19 mouse cellular contexts compared by ENCODE assay signal in genomic region chr15:31148251-31149145, GRCm38 (mm10).
DNase-seq lines count a peak whose midpoint lies in the region; ATAC-seq and TF ChIP-seq lines count a peak whose summit lies in the region.
"Had no signal": no experiment of that assay in that cellular context is flagged by ENCODE, and none has a peak within 500 bp of the region (broad histone marks: within the 10 kb centered on the region; RNA-seq: fewer than 3 reads in every experiment).

No protein-coding gene starts in this region.

- H3K27ac ChIP-seq in cerebellum, adult 2 months (ENCODE audit: insufficient read depth, low read length): no peak overlapping the region
- H3K27ac ChIP-seq: embryonic facial prominence, embryonic 10.5 days; gastrocnemius, adult 2 months; heart, embryonic 10.5 days; hindbrain, embryonic 15.5 days; intestine, embryonic 15.5 days; limb, embryonic 13.5 days; liver, embryonic 14.5 days; midbrain, embryonic 13.5 days had no signal

- H3K4me1 ChIP-seq in cerebellum, adult 2 months (ENCODE audit: control insufficient read depth, insufficient read depth, low read length): peaks cover 14% of the 10 kb centered on the region
- H3K4me1 ChIP-seq: embryonic facial prominence, embryonic 10.5 days; heart, embryonic 10.5 days; intestine, embryonic 15.5 days; limb, embryonic 13.5 days; megakaryocyte, embryonic 14.5 days had no signal

- 77% methylated on average over 10 of the region's 10 CpGs for WGBS in cerebellum, adult 2 months

- DNase-seq in heart, adult 11 months: peak; percentile 58
- no peak for DNase-seq in heart, postnatal 25 days (ENCODE audit: low spot score)
- peak; percentile 57 to 76 for DNase-seq in cerebellum, adult 2 months
- peak; percentile 67 to 76 for DNase-seq in cerebellum, postnatal 25 days
- DNase-seq in kidney, postnatal 14 days: no peak
- no peak for DNase-seq in gastrocnemius, postnatal 25 days
- DNase-seq: adrenal gland, postnatal 25 days; gastrocnemius, adult 2 months; kidney, postnatal 36 days; lung, embryonic 14.5 days had no signal

- no peak overlapping the region for H3K4me3 ChIP-seq in cerebellum, adult 2 months (replicated peaks; ENCODE audit: insufficient read depth, low read depth, low read length)
- H3K4me3 ChIP-seq: embryonic facial prominence, embryonic 10.5 days; gastrocnemius, adult 2 months; heart, embryonic 10.5 days; hindbrain, embryonic 15.5 days; intestine, embryonic 15.5 days; limb, embryonic 13.5 days; megakaryocyte, embryonic 14.5 days; midbrain, embryonic 13.5 days had no signal

- no peak for ATAC-seq in frontal cortex, adult (ENCODE audit: low TSS enrichment)
- ATAC-seq: intestine, embryonic 15.5 days; midbrain, embryonic 13.5 days had no signal

- no peak for TF ChIP-seq POLR2A in cerebellum, adult 2 months (IDR thresholded peaks at IDR 0.05; ENCODE audit: borderline replicate concordance, insufficient read depth, low read length)

- intact Hi-C loops in heart, postnatal 25 days (cut with DNase I): no loop called here

- no peaks in the 10 kb centered on the region for H3K27me3 ChIP-seq in cerebellum, adult 2 months (ENCODE audit: control insufficient read depth, insufficient read depth, low read length)
- H3K27me3 ChIP-seq: hindbrain, embryonic 15.5 days; intestine, embryonic 15.5 days; megakaryocyte, embryonic 14.5 days; midbrain, embryonic 13.5 days had no signal

- no peak for TF ChIP-seq CTCF in cerebellum, adult 2 months (IDR thresholded peaks at IDR 0.05; ENCODE audit: borderline replicate concordance, insufficient read depth, low read depth, low read length)

Comparison
In these comparisons a context has a peak if more than half of its experiments do, and no peak if none do; other contexts are left out.
1. DNase-seq: peak in heart, adult 11 months (single experiment), cerebellum, adult 2 months (2 of 2) and cerebellum, postnatal 25 days (2 of 2); none in heart, postnatal 25 days (single experiment), kidney, postnatal 14 days (single experiment) and gastrocnemius, postnatal 25 days (single experiment).